Mouse (Mus musculus) lung, postnatal 0 days (tissue): ENCODE data around the gene Myadm. TPM values are rescaled to one million over a fixed set of nuclear protein-coding genes. Genes with fewer than 3 reads are reported as not detected.
A peak's percentile ranks its signal among the peaks of the same experiment; 100 is the strongest.

Source experiments
- ATAC-seq: fragments of 200-750 bp; cut with Nextera tagmentation; 2 replicates; pipeline ENCODE4 v1.8.0; 2017; ENCODE audit warnings: moderate library complexity
- DNase-seq: peaks from one replicate; pipeline ENCODE4 v3.0.0-alpha.2; 2016; ENCODE audit warnings: low spot score
- H3K27ac ChIP-seq: fragments of 300-500 bp; sonication (generic); 2 replicates; pipeline ENCODE4 v1.5.1; 2014; ENCODE audit warnings: antibody characterized with exemption, mild to moderate bottlenecking, low read length, mixed read lengths
- H3K27me3 ChIP-seq: fragments of 300-500 bp; sonication (generic); replicated peaks from 2 replicates; pipeline ENCODE4 v1.6.1; 2014; ENCODE audit warnings: low read length, mixed read lengths; ENCODE audit not compliant: insufficient read depth
- H3K36me3 ChIP-seq: fragments of 300-500 bp; sonication (generic); 2 replicates; pipeline ENCODE4 v1.6.1; 2014; ENCODE audit warnings: low read length, mixed read lengths; ENCODE audit not compliant: insufficient read depth
- H3K4me1 ChIP-seq: fragments of 300-500 bp; sonication (generic); 2 replicates; pipeline ENCODE4 v1.6.1; 2014; ENCODE audit warnings: antibody characterized with exemption, low read depth, low read length, mixed read lengths; ENCODE audit not compliant: insufficient read depth
- H3K4me2 ChIP-seq: fragments of 300-500 bp; sonication (generic); replicated peaks from 2 replicates; pipeline ENCODE4 v1.6.1; 2014; ENCODE audit warnings: low read depth, mild to moderate bottlenecking, low read length, moderate library complexity, mixed read lengths
- H3K4me3 ChIP-seq: fragments of 300-500 bp; sonication (generic); 2 replicates; pipeline ENCODE4 v1.5.1; 2014; ENCODE audit warnings: low read depth, low read length
- H3K9ac ChIP-seq: fragments of 300-500 bp; sonication (generic); replicated peaks from 2 replicates; pipeline ENCODE4 v1.6.1; 2014; ENCODE audit warnings: low read depth, mild to moderate bottlenecking
- H3K9me3 ChIP-seq: fragments of 300-500 bp; sonication (generic); 2 replicates; pipeline ENCODE4 v1.6.1; 2016; ENCODE audit warnings: low read length, mixed read lengths
- CTCF ChIP-seq: IDR thresholded peaks from 2 replicates; pipeline ENCODE4 v1.5.1; 2016; ENCODE audit warnings: antibody characterized with exemption, mild to moderate bottlenecking
- EP300 ChIP-seq: IDR thresholded peaks from 2 replicates; pipeline ENCODE4 v1.6.1; 2016; ENCODE audit warnings: antibody characterized with exemption, mild to moderate bottlenecking, control low read depth
- WGBS: fragments of 180-500 bp; shearing (Covaris S2); extraction: QIAGEN DNeasy Blood & Tissue Kit; methylation state at CpG from one replicate; pipeline ENCODE4 v1.1.7; 2014; 5-methylcytosine and 5-hydroxymethylcytosine counted together
- polyA plus RNA-seq: library from polyadenylated mRNA; unstranded; fragments of >200 nt; fragmentation: Nextera tagmentation; extraction: Ambion mirVana; gene quantifications from 2 replicates; pipeline ENCODE4 v1.2.1, GENCODE M21; 2015

The Myadm gene
- polyA plus RNA-seq, 1 experiment from 2014 or later = 144 TPM

GRCm38 (mm10) chr7:3280080-3280653 is 8.7 kb upstream of the Myadm start:
- no peak overlapping the region for H3K4me2 ChIP-seq
- H3K4me1 ChIP-seq = no peaks in the 10 kb centered on the region; the same call in 1 of the 2 replicates
- DNase-seq (no peak), ATAC-seq (no peak)
- H3K27me3 ChIP-seq = no peaks in the 10 kb centered on the region
- no peak overlapping the region for H3K4me3 ChIP-seq
- WGBS = 63% methylated on average over 5 of the region's 5 CpGs
- H3K9me3 ChIP-seq = no peaks in the 10 kb centered on the region
- no peaks in the 10 kb centered on the region for H3K36me3 ChIP-seq
- H3K9ac ChIP-seq = no peak overlapping the region
- peak overlapping the region; percentile 54 for H3K27ac ChIP-seq
- TF ChIP-seq EP300 (no peak), CTCF (no peak)

DNA sequence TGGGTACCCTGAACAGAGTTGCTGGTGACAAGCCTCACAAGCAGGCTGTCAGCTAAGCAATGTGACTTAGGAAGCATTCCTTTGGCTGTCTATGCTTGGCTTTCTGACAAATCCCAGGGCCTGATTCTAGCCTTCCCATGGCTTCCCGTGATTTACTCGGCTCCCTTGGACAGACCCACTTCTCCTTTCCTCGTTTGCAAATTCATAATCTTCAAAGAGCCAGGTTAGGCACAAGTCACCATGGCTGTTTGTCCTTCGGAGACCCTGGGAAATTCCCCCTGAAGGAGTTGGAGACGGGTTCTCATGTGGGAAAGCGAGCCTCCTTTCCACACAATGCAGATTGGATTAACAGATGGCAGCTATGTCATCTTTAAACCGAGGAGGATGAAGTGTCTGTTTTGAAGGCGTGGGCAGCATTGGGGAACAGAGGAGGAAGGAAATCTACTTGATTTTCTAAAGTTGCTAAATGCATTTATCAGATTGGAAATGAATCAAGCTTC is 8.2 kb upstream of the Myadm start:
- H3K9ac ChIP-seq = no peak overlapping the region
- H3K4me1 ChIP-seq = no peaks in the 10 kb centered on the region; the same call in 1 of the 2 replicates
- no peaks in the 10 kb centered on the region for H3K27me3 ChIP-seq
- TF ChIP-seq EP300 (peak; percentile 73), CTCF (no peak)
- peak overlapping the region; percentile 54 for H3K27ac ChIP-seq
- H3K36me3 ChIP-seq = no peaks in the 10 kb centered on the region
- H3K9me3 ChIP-seq = no peaks in the 10 kb centered on the region
- ATAC-seq (peak; percentile 63), DNase-seq (peak; percentile 73)
- H3K4me2 ChIP-seq = no peak overlapping the region
- no peak overlapping the region for H3K4me3 ChIP-seq
- 19% methylated on average over 8 of the region's 8 CpGs for WGBS

DNA sequence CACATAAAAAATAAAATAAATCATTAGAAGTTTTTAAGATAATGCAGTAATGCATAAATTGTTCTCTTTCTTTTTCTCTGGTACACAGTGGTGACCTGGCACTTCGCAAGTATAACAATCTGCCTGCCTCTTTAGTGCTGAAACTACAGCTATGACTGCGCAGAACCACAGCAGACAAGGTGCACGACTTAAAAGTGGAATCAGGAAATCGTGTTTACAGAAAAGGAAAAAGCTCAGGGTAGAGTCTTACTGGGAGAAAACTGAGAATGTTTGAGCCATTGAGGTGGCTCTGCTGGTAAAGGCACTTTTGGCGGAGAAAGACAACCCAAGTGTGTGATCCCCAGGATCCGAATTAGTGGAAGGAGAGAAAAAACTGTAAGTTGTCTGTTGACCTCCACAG is 7.1 kb upstream of the Myadm start:
- H3K36me3 ChIP-seq = no peaks in the 10 kb centered on the region
- TF ChIP-seq EP300 (no peak), CTCF (no peak)
- H3K9me3 ChIP-seq = no peaks in the 10 kb centered on the region
- ATAC-seq (no peak), DNase-seq (no peak)
- 73% methylated on average over 6 of the region's 6 CpGs for WGBS
- H3K27ac ChIP-seq = no peak overlapping the region
- no peak overlapping the region for H3K4me3 ChIP-seq
- no peaks in the 10 kb centered on the region for H3K27me3 ChIP-seq
- no peaks in the 10 kb centered on the region; the same call in 1 of the 2 replicates for H3K4me1 ChIP-seq
- H3K4me2 ChIP-seq = no peak overlapping the region
- no peak overlapping the region for H3K9ac ChIP-seq

- no peak overlapping the region for H3K4me2 ChIP-seq
- H3K27me3 ChIP-seq = no peaks in the 10 kb centered on the region
- no peak overlapping the region for H3K4me3 ChIP-seq
- no peaks in the 10 kb centered on the region for H3K36me3 ChIP-seq
- H3K9me3 ChIP-seq = no peaks in the 10 kb centered on the region
- no peak overlapping the region for H3K9ac ChIP-seq
- WGBS = 87% methylated on average over 11 of the region's 11 CpGs
- DNase-seq = no peak
- TF ChIP-seq CTCF (no peak), EP300 (no peak)
- no peak overlapping the region for H3K27ac ChIP-seq
- H3K4me1 ChIP-seq = no peaks in the 10 kb centered on the region; the same call in 1 of the 2 replicates
- ATAC-seq = no peak
Measured at GRCm38 (mm10) chr7:3283081-3283875, 5.6 kb upstream of the Myadm start.

DNA sequence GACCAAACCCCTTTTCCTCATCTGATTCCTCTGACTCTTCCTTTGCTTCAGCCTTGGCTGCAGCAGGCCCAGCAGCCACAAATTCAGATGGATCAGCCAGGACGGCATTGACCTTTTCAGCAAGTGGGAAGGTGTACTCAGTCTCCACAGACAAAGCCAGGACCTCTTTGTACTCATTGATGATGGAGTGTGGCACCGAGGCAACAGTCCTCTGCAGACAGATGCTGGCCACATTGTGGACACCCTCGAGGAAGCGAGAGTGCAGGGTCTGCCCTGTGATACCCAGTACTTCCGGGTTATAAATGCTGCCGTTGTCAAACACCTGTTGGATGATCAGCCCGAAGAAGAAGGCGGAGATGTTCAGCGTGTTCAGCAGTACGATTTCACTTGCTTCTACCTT is 4.3 kb upstream of the Myadm start:
- ATAC-seq = no peak
- no peak for TF ChIP-seq CTCF
- no peak for TF ChIP-seq EP300
- no peaks in the 10 kb centered on the region for H3K9me3 ChIP-seq

DNA sequence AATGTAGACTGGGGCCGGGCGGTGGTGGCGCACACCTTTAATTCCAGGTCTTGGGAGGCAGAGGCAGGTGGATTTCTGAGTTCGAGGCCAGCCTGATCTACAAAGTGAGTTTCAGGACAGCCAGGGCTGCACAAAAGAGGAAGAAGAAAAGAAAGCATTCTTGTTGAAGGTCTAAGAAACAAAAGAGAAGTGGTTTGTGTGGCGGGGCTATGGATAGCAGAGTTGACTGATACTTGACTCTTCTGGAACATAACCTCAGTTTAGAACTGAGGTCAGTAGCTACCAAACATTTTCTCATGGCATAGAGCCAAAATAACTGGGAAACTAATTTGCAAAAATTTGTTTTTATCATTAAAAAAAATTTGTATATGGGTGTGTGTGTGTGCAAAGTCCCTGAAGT is 2.8 kb upstream of the Myadm start:
- Histone ChIP-seq H3K4me2 (no peak overlapping the region), H3K27me3 (no peaks in the 10 kb centered on the region), H3K27ac (no peak overlapping the region), H3K9ac (no peak overlapping the region), H3K4me1 (peaks cover 4% of the 10 kb centered on the region; the same call in 1 of the 2 replicates), H3K4me3 (no peak overlapping the region), H3K9me3 (no peaks in the 10 kb centered on the region), H3K36me3 (no peaks in the 10 kb centered on the region)
- no peak for ATAC-seq
- no peak for TF ChIP-seq CTCF
- TF ChIP-seq EP300 = no peak
- no peak for DNase-seq
- 92% methylated on average over 5 of the region's 5 CpGs for WGBS

More for the DNA sequence above, 4.3 kb upstream of the Myadm start:
- WGBS = 77% methylated on average over 10 of the region's 10 CpGs
- Histone ChIP-seq H3K4me1 (peaks cover 2% of the 10 kb centered on the region; the same call in 1 of the 2 replicates), H3K4me3 (no peak overlapping the region), H3K27ac (no peak overlapping the region), H3K27me3 (no peaks in the 10 kb centered on the region), H3K36me3 (no peaks in the 10 kb centered on the region), H3K9ac (no peak overlapping the region), H3K4me2 (no peak overlapping the region)
- DNase-seq = no peak
